Mouse (Mus musculus) Patski (cell line): ENCODE measurements around the gene Gm527. TPM values are rescaled to one million over a fixed set of nuclear protein-coding genes. Genes with fewer than 3 reads are reported as not detected.

Experiments
- ATAC-seq: fragments of 100-300 bp; one replicate; pipeline ENCODE4 v1.8.0; 2021
- CTCF ChIA-PET: fragments of 350-600 bp; sonication (Branson Sonifier 250); formaldehyde crosslinking; loops from one replicate; lab custom pipeline; 2022; ENCODE audit warnings: inconsistent platforms; lab: Charles Lee
- POLR2A ChIA-PET: fragments of 350-600 bp; sonication (Branson Sonifier 250); formaldehyde crosslinking; loops from one replicate; lab custom pipeline; 2022; ENCODE audit warnings: antibody characterized with exemption, inconsistent platforms; lab: Charles Lee
- DNase-seq: peaks from one replicate; pipeline ENCODE4 v3.0.0-alpha.2; 2011; ENCODE audit warnings: low read depth, low spot score
- H3K27me3 ChIP-seq: fragments of 371-371 bp; one replicate; pipeline ENCODE4 v1.5.1; 2021
- CTCF ChIP-seq: fragments of 100-300 bp; IDR thresholded peaks from one replicate; pipeline ENCODE4 v1.5.1; 2021
- in situ Hi-C: fragments of 300-500 bp; cut with MboI; formaldehyde crosslinking; loops from 3 replicates; pipeline ENCODE4 v1.11.1; 2018; ENCODE audit warnings: low pct_unique_long_range_greater_than_20kb, mixed read lengths
- polyA plus RNA-seq: library from polyadenylated mRNA; unstranded; gene quantifications from one replicate; pipeline ENCODE4 v1.2.3, GENCODE M21; 2021

Gm527 gene
- polyA plus RNA-seq, result 2.6 TPM

DNA sequence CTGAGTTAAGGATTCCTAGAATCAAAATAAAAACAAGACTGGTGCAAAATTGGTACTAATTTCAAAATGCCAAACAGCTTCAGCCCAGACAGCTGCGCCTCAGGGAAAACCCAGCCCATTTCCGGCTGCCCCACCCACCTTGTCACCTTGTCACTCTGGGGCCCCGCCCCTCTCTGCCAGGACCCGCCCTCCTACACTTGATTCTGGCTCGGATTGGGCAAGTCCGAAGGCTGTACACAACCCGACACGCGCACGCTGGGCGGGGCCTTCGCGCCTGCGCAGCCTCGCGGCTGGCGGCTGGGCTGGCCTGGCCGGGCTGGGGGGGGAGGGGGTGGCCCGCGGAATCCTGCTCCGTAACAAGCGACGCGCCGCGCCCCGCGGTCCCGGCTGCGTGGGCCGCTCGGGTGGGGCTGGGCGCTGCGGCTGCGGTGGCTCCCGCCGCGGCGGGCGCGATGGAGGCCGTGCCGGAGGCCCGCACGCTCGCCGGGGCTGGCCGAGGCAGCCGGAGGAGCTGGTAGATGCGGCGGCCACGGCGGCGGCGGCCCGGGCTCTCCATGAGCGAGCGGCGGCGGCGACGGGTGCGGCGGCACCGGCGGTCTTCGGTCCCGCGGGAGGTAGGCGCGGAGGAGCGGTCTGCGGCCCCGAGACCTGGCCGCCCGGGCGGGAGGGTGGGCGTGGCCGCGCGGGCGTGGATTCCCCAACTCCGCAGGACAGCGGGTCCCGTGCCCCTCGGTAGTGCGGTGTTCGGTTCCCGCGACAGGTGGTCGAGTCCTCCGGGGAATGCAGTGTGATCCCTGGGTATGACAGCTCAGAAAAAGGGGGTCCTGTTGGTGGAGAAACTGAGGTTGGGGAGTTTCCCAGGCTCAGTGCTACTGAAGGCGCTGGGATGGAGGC is at the start of gene Gm527:
Gene Gm527 (plus strand): TSS at position 329 of the 894 bp plus-strand sequence.
- DNase-seq (peak; percentile 57), ATAC-seq (peak; percentile 99)
- peaks cover 24% of the 10 kb centered on the region for H3K27me3 ChIP-seq
- ChIA-PET CTCF (interaction anchor here (2.7 kb wide), 1 partner anchor 10 kb away, joined by 7 read pairs; no protein-coding TSS in a partner anchor), POLR2A (no interaction called here)
- in situ Hi-C loops, result no loop called here
- TF ChIP-seq CTCF, result no peak

DNA sequence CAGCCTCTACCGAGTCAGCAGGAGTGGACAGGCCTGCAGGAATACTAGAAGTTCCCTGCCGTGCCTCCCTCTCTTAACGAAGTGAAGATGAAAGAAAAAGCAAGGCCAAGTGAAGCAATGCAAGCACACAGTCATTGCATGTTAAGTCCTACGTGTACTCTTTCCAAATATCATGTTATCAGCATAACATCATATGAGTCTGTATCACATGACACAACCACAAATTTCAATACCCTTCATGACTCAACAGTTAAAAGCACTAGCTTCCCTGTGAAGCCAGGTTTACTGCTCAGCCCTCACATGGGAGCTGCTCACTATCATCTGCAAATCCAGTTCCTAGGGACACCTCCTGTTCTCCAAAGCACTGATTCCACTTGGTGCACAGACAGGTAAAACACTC is 46.6 kb upstream of the Gm527 start:
- H3K27me3 ChIP-seq, result peaks cover 9% of the 10 kb centered on the region
- ChIA-PET CTCF (no interaction called here), POLR2A (no interaction called here)
- ATAC-seq (no peak), DNase-seq (no peak)
- no peak for TF ChIP-seq CTCF
- in situ Hi-C loops, result no loop called here

DNA sequence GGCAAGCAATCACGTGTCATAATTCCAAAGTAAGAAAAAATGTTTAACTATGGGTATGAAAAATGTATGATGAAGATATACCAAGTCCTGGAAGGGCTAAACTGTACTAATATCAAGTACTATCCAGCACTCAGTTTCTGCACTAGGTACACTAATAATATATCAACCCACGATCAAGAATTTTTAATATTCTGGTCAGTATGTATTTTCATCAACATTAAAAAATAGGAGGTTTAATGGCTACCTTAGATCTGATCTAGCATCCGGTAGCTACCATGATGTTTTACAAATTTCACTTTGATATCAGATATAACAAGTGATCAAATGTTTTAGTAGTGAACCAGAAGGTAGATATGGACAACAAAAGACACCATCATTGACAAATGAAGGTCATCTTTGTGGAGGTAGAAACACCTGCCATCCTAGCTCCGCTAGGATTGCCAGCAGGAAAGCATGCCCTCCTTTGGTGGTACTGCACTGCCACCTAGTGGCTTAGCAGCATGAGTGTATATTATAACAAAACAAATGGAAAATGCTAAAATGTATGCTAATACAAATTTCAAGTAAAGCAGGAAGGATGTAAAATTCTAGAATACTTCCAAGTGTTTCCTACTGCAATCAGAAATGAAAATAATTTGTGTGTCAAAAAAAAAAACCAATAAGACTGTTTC is 20.5 kb upstream of the Gm527 start:
- in situ Hi-C loops, result no loop called here
- H3K27me3 ChIP-seq, result peaks cover 11% of the 10 kb centered on the region
- ChIA-PET CTCF (interaction anchor here (1.6 kb wide), 1 partner anchor 11 kb away, joined by 7 read pairs; no protein-coding TSS in a partner anchor), POLR2A (no interaction called here)
- TF ChIP-seq CTCF, result peak; percentile 89
- DNase-seq (no peak), ATAC-seq (peak; percentile 65)

DNA sequence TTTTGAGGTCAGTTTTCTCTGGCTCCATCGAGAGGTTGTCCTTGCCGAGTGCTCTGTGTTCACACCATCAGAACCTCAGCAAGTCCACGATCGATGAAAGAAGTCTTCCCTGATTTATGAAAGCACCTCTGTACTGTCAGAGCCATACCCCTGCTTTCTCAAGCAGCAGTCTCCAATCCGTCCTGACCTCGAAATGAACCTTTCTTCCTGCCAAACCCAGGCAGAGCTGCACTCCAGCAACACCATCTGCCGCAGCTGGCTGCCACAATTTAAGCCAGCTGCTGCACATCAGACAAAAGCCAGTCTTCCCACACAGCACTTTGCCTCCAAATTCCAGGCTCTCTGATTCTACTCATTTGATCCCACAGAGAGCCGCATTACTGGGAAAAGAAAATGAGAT is 15.2 kb upstream of the Gm527 start:
- CTCF ChIA-PET, result no interaction called here
- ATAC-seq (no peak), DNase-seq (no peak)
- no peak for TF ChIP-seq CTCF
- in situ Hi-C loops, result no loop called here
- peaks cover 21% of the 10 kb centered on the region for H3K27me3 ChIP-seq
- POLR2A ChIA-PET, result no interaction called here

DNA sequence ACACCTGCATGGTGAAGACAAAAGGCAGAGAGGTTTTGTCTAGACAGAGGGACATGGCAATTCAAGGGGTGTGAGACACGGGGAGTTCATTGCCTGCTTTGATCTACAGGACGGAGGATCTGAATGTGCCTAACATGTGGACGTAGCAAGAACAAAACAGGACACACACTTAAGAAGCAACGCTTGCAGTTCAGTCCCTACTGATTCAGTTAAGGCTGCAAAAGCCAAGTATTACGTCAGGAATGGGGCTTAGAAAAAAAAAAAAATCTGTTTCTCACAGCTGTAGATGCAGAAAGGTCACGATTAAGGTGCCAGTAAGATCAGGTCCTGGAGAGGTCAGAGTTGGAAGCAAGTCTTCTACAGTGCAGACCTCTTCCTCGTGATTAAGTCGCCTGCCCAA is 14.5 kb upstream of the Gm527 start:
- ChIA-PET POLR2A (no interaction called here), CTCF (no interaction called here)
- in situ Hi-C loops, result no loop called here
- ATAC-seq, result no peak
- peaks cover 28% of the 10 kb centered on the region for H3K27me3 ChIP-seq
- no peak for TF ChIP-seq CTCF
- no peak for DNase-seq

DNA sequence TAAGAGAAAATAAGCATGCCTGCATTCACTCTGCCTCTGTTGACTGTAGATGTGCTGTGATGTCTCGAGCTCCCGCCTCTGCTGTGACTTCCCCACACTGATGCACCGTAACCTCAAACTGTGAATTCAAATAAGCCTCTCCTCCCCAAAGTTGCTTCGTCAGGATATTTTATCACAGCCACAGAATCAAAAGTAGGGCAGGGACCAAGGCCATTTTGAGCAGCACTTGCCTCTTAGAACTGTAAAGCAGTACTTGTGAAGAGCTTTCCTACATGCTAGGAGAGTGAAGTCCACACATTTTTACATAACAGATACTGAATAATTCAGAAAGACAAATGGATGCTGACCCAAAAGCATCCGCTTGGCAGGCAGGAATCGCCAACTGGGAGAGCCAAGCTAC is 4.7 kb upstream of the Gm527 start:
- H3K27me3 ChIP-seq, result peaks cover 46% of the 10 kb centered on the region
- no peak for ATAC-seq
- in situ Hi-C loops, result no loop called here
- no peak for DNase-seq
- ChIA-PET POLR2A (no interaction called here), CTCF (no interaction called here)
- TF ChIP-seq CTCF, result no peak

DNA sequence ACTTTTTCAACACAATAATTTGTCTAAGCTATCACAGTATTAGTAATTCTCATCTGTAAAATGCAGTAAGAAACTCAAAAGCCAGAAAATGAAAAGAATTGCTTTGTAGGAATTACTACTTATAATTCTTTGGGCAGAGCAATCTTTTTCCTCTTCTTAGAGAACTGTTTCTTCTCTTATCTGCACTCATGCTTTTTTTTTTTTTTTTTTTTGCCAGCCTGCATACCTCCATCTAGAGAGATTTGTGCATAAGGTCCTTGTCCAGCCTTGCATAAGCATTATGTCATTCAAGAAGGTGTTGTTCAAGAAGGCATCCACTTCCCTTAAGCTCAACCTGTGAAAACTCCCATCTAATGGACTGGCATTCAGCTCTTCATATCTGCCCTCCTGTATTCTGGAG is 971 bp upstream of the Gm527 start:
- CTCF ChIA-PET, result interaction anchor here (2.7 kb wide), 1 partner anchor 9 kb away, joined by 7 read pairs; no protein-coding TSS in a partner anchor
- TF ChIP-seq CTCF, result no peak
- peaks cover 35% of the 10 kb centered on the region for H3K27me3 ChIP-seq
- DNase-seq (no peak), ATAC-seq (no peak)
- in situ Hi-C loops, result no loop called here
- POLR2A ChIA-PET, result no interaction called here

DNA sequence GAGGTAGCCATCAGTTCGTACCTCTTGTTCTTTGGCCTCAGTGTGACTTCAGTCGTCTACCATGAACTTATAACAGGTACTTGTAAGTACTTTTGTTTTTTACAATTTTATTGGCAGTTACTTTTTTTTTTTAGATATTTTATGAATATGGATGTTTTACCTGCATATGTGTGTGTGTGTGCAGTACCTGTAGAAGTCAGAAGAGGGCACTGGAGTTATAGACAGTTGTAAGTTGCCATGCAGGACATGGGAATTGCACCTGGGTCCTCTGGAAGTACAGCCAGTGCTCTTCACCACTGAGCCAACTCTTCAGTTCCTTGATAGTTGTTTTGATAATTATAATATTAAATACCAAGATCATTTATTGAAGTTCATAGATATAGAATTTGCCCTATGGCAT is 19.8 kb downstream of the Gm527 start:
- TF ChIP-seq CTCF, result peak; percentile 57
- in situ Hi-C loops, result no loop called here
- no peak for ATAC-seq
- no peaks in the 10 kb centered on the region for H3K27me3 ChIP-seq
- CTCF ChIA-PET, result no interaction called here
- DNase-seq, result no peak
- POLR2A ChIA-PET, result no interaction called here

DNA sequence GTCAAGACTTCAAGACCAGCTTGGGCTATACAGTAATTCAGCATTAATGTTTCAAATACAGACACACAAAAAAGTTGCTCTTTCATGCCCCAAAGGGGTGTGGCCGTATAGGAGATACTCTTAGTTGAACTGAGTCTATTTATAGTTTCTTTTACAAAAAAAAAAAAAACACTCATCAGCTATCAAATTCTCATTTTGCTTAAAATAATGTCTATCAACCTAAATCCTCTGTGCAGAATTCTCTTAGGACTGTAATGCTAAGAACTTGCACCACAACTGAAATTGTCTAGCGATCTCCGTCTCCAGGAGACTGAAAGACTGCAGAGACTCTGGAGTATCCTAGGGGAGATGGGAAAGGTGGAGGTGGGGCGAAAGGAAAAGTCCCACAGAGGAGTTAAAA is 46.9 kb downstream of the Gm527 start:
- ATAC-seq, result no peak
- no peaks in the 10 kb centered on the region for H3K27me3 ChIP-seq
- DNase-seq, result no peak
- ChIA-PET POLR2A (no interaction called here), CTCF (no interaction called here)
- in situ Hi-C loops, result no loop called here
- no peak for TF ChIP-seq CTCF

DNA sequence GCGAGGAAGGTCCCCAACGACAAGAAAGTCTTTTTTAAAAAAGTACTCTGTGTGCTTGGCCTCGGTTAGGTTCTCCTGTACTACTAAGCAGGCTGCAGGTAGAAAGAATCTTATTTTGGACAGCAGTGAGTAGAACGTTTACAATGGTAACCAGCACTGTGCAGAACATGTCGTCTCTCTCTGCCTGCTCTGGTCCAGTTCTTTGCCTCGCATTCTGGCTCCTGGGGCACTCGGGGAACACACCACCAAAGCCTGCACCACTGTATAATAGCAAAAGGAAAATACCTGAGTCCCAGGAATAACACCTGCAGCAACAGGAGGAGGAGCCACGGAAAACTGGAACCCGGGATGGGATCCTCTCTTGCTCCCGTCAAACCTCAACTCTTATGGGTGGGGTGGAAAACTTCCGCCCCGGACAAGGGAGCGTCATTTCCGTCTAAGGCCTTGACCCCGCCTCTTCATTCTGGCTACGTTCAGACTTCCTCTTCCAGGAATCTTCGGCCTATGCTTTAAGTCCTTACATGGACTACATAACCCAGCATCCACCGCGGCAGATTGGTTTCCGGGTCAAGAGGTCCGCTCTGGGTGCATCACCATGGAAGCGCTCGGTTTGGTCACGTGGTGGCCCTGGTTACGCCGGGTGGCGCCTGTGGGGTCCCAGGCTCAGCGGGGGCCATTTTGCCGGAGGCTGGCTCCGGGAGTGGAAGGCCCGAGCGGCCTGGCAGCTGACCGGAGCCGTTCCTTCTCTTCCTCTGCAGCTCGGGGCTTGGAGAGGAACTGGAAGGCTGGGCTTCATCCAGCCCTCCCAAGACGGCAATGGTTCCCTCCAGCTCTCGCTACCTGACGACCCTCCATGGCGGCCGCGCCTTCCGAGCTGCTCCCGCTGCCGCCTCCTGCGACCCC is 47.7 kb downstream of the Gm527 start, which contains the start of the genes Klhl28 and Togaram1:
Gene Klhl28 (minus strand): TSS at position 411 of the 903 bp plus-strand sequence.
Gene Togaram1 (plus strand): TSS at position 681 of the 903 bp plus-strand sequence.
- POLR2A ChIA-PET, result no interaction called here
- no peak for TF ChIP-seq CTCF
- no peaks in the 10 kb centered on the region for H3K27me3 ChIP-seq
- ATAC-seq (peak; percentile 97), DNase-seq (peak; percentile 91)
- CTCF ChIA-PET, result interaction anchor here (1.0 kb wide), 1 partner anchor 18 kb away, joined by 4 read pairs; no protein-coding TSS in a partner anchor
- in situ Hi-C loops, result no loop called here
